Mouse (Mus musculus): Measurements from ENCODE around the gene Slc4a7. TPM values are rescaled to one million over a fixed set of nuclear protein-coding genes. Genes with fewer than 3 reads are reported as not detected.
"Not testable (repeated sequence)": the region's sequence is repeated elsewhere in the genome, so short reads cannot be mapped to it uniquely, and the experiment has no call there.

Slc4a7 gene
- polyA plus RNA-seq, 1 experiment, result 6.9 TPM

DNA sequence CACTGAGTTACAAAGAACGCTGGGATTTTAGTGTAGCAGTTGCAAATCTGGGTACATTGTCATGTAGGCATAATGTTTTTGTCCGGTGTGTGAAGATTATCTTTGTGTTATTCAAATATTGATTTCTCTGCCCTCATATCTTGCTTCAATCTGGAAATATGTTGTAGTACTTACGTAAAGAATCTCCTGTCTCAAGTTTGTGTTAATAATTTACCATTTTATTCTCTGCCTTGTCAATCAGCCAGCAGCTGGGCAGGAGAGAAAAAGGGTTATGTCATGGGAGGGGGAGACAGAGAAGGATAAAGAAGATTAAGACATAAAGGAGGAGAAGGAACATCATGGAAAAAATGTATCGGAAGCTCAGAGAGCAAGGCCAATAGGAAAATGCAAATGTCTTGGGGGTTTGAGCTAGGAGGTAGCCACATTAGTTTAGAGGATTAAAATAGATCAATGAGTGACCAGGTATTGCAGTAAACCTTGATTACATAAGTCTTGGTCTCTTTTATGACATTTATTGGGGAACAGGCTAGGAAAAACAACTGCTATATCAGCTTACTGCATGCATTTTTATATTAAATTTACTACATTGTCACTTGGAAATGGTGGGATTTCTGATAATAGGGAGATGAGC is 87.9 kb downstream of the Slc4a7 start:
- Histone ChIP-seq H3K27ac (ENCODE audit: insufficient read depth, low read depth, low read length) (no peak overlapping the region), H3K4me3 (ENCODE audit: low read depth, low read length) (no peak overlapping the region), H3K27me3 (ENCODE audit: control insufficient read depth, insufficient read depth, low read length) (no peaks in the 10 kb centered on the region), H3K36me3 (ENCODE audit: control insufficient read depth, insufficient read depth, low read length) (peaks cover 21% of the 10 kb centered on the region), H3K4me1 (ENCODE audit: control insufficient read depth, insufficient read depth, insufficient read length, low read length) (no peaks in the 10 kb centered on the region)
- WGBS, result 40% methylated on average over 4 of the region's 4 CpGs
- TF ChIP-seq POLR2A (IDR thresholded peaks at IDR 0.05; ENCODE audit: low read depth, low read length) (no peak), CTCF (IDR thresholded peaks at IDR 0.05; ENCODE audit: extremely low read depth, insufficient read length, insufficient replicate concordance, low read depth, low read length) (no peak)

- no peak for TF ChIP-seq CTCF (IDR thresholded peaks at IDR 0.05; ENCODE audit: extremely low read depth, insufficient read length, insufficient replicate concordance, low read depth, low read length)
- no peak for TF ChIP-seq POLR2A (IDR thresholded peaks at IDR 0.05; ENCODE audit: low read depth, low read length)
- H3K27me3 ChIP-seq (ENCODE audit: control insufficient read depth, insufficient read depth, low read length), result no peaks in the 10 kb centered on the region
- H3K27ac ChIP-seq (ENCODE audit: insufficient read depth, low read depth, low read length), result no peak overlapping the region
- 57% methylated on average over 5 of the region's 5 CpGs for WGBS
- H3K4me3 ChIP-seq (ENCODE audit: low read depth, low read length), result no peak overlapping the region
- peaks cover 10% of the 10 kb centered on the region; the same call in 1 of the 2 replicates for H3K36me3 ChIP-seq (ENCODE audit: control insufficient read depth, insufficient read depth, low read length)
- H3K4me1 ChIP-seq (ENCODE audit: control insufficient read depth, insufficient read depth, insufficient read length, low read length), result no peaks in the 10 kb centered on the region
These were observed 97.8 kb downstream of the Slc4a7 start for GRCm38 (mm10) chr14:14799861-14800260.

- Histone ChIP-seq H3K36me3 (ENCODE audit: control insufficient read depth, insufficient read depth, low read length) (peaks cover 10% of the 10 kb centered on the region; the same call in 1 of the 2 replicates), H3K27ac (ENCODE audit: insufficient read depth, low read depth, low read length) (no peak overlapping the region), H3K4me3 (ENCODE audit: low read depth, low read length) (no peak overlapping the region), H3K27me3 (ENCODE audit: control insufficient read depth, insufficient read depth, low read length) (no peaks in the 10 kb centered on the region), H3K4me1 (ENCODE audit: control insufficient read depth, insufficient read depth, insufficient read length, low read length) (no peaks in the 10 kb centered on the region)
- no peak for TF ChIP-seq POLR2A (IDR thresholded peaks at IDR 0.05; ENCODE audit: low read depth, low read length)
- 86% methylated on average over 4 of the region's 4 CpGs for WGBS
These were observed 98.3 kb downstream of the Slc4a7 start for GRCm38 (mm10) chr14:14800332-14800731.

GRCm38 (mm10) chr14:14800810-14801209 is 98.7 kb downstream of the Slc4a7 start:
- 94% methylated on average over 3 of the region's 3 CpGs for WGBS
- H3K4me3 ChIP-seq (ENCODE audit: low read depth, low read length), result no peak overlapping the region
- TF ChIP-seq CTCF (IDR thresholded peaks at IDR 0.05; ENCODE audit: extremely low read depth, insufficient read length, insufficient replicate concordance, low read depth, low read length) (no peak), POLR2A (IDR thresholded peaks at IDR 0.05; ENCODE audit: low read depth, low read length) (no peak)
- no peaks in the 10 kb centered on the region for H3K4me1 ChIP-seq (ENCODE audit: control insufficient read depth, insufficient read depth, insufficient read length, low read length)
- H3K27me3 ChIP-seq (ENCODE audit: control insufficient read depth, insufficient read depth, low read length), result no peaks in the 10 kb centered on the region
- H3K27ac ChIP-seq (ENCODE audit: insufficient read depth, low read depth, low read length), result no peak overlapping the region
- peaks cover 10% of the 10 kb centered on the region; the same call in 1 of the 2 replicates for H3K36me3 ChIP-seq (ENCODE audit: control insufficient read depth, insufficient read depth, low read length)

DNA sequence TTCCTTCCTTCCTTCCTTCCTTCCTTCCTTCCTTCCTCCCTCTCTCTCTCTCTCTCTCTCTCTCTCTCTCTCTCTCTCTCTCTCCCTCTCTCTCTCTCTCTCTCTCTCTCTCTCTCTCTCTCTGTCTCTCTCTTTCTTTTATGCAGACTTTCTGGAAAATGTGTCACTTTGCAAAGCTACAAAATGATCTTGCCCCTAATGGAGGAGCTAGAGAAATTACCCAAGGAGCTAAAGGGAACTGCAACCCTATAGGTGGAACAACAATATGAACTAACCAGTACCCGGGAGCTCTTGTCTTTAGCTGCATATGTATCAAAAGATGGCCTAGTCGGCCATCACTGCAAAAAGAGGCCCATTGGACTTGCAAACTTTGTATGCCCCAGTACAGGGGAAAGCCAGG is 101.0 kb downstream of the Slc4a7 start, which contains the start of gene Nek10:
TSS of gene Nek10 (plus strand) at position 301 of the 400 bp plus-strand sequence.
- H3K4me3 ChIP-seq (ENCODE audit: low read depth, low read length), result not testable (repeated sequence)
- 52% methylated on average over 2 of the region's 2 CpGs for WGBS

DNA sequence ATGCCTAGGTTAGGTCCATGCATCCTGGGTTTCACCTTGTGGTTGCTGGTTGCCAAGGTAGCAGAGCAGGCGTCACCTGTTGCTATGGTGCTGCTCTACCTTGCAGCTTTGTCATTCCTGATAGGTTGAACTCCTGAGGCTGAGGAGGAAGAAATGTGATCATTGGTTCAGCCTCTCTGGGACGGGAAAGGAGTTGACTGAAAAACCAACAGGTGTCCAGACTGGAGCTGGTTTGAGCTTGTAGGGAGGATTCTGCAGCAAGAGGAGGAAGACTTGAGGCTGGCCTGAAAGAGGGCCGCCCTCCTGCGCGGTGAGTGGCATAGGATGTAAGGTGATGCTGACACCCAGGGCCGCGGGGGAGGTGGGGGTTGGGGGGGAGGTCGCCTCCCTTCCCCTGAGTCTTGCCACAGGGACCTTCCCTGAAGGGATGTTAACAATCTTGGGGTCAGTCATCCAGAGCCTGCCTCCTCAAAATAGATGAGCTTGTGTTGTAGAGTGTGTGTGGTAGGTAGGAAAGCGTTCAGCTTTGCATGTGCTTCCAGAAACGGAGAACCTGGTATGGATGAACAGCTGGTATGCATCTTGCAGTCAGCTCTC is 101.9 kb downstream of the Slc4a7 start:
- no peaks in the 10 kb centered on the region for H3K27me3 ChIP-seq (ENCODE audit: control insufficient read depth, insufficient read depth, low read length)
- H3K4me3 ChIP-seq (ENCODE audit: low read depth, low read length), result no peak overlapping the region
- H3K4me1 ChIP-seq (ENCODE audit: control insufficient read depth, insufficient read depth, insufficient read length, low read length), result no peaks in the 10 kb centered on the region
- H3K36me3 ChIP-seq (ENCODE audit: control insufficient read depth, insufficient read depth, low read length), result 0 out of 2 replicates have a peak, but pooled peaks cover 2% of the 10 kb centered on the region
- WGBS, result 22% methylated on average over 10 of the region's 10 CpGs
- no peak for TF ChIP-seq POLR2A (IDR thresholded peaks at IDR 0.05; ENCODE audit: low read depth, low read length)
- H3K27ac ChIP-seq (ENCODE audit: insufficient read depth, low read depth, low read length), result no peak overlapping the region

More for the DNA sequence above, 101.0 kb downstream of the Slc4a7 start, which contains the start of gene Nek10:
- H3K27me3 ChIP-seq (ENCODE audit: control insufficient read depth, insufficient read depth, low read length); H3K27ac ChIP-seq (ENCODE audit: insufficient read depth, low read depth, low read length); H3K36me3 ChIP-seq (ENCODE audit: control insufficient read depth, insufficient read depth, low read length); H3K4me1 ChIP-seq (ENCODE audit: control insufficient read depth, insufficient read depth, insufficient read length, low read length): not testable (repeated sequence)

GRCm38 (mm10) chr14:14804518-14805212 is 102.6 kb downstream of the Slc4a7 start:
- WGBS, result 62% methylated on average over 5 of the region's 5 CpGs
- TF ChIP-seq POLR2A (IDR thresholded peaks at IDR 0.05; ENCODE audit: low read depth, low read length) (no peak), CTCF (IDR thresholded peaks at IDR 0.05; ENCODE audit: extremely low read depth, insufficient read length, insufficient replicate concordance, low read depth, low read length) (no peak)
- Histone ChIP-seq H3K4me3 (ENCODE audit: low read depth, low read length) (no peak overlapping the region), H3K4me1 (ENCODE audit: control insufficient read depth, insufficient read depth, insufficient read length, low read length) (no peaks in the 10 kb centered on the region), H3K27me3 (ENCODE audit: control insufficient read depth, insufficient read depth, low read length) (no peaks in the 10 kb centered on the region), H3K36me3 (ENCODE audit: control insufficient read depth, insufficient read depth, low read length) (0 out of 2 replicates have a peak, but pooled peaks cover 2% of the 10 kb centered on the region), H3K27ac (ENCODE audit: insufficient read depth, low read depth, low read length) (no peak overlapping the region)

All from small intestine, adult 2 months (tissue).